Mouse (Mus musculus): ENCODE results near the gene Ccdc80. TPM values are rescaled to one million over a fixed set of nuclear protein-coding genes. Genes with fewer than 3 reads are reported as not detected.

Ccdc80 gene
- polyA plus RNA-seq, 1 experiment: not detected

- Histone ChIP-seq H3K4me1 (ENCODE audit: control insufficient read depth, insufficient read depth, low read length) (no peaks in the 10 kb centered on the region), H3K4me3 (ENCODE audit: insufficient read depth, low read depth, low read length) (no peak overlapping the region), H3K27ac (ENCODE audit: insufficient read depth, low read depth, low read length) (no peak overlapping the region)
- 76% methylated on average over 1 of the region's 1 CpGs for WGBS
- TF ChIP-seq POLR2A (IDR thresholded peaks at IDR 0.05; ENCODE audit: insufficient read depth, low read depth, low read length): no peak
- TF ChIP-seq CTCF (IDR thresholded peaks at IDR 0.05; ENCODE audit: insufficient read depth, low read depth, low read length): no peak
Measured at GRCm38 (mm10) chr16:45088842-45089241, 4.4 kb upstream of the Ccdc80 start.

- Histone ChIP-seq H3K4me1 (ENCODE audit: control insufficient read depth, insufficient read depth, low read length) (peaks cover 3% of the 10 kb centered on the region; the same call in 1 of the 2 replicates), H3K27ac (ENCODE audit: insufficient read depth, low read depth, low read length) (no peak overlapping the region), H3K4me3 (ENCODE audit: insufficient read depth, low read depth, low read length) (no peak overlapping the region)
- TF ChIP-seq POLR2A (IDR thresholded peaks at IDR 0.05; ENCODE audit: insufficient read depth, low read depth, low read length) (no peak), CTCF (IDR thresholded peaks at IDR 0.05; ENCODE audit: insufficient read depth, low read depth, low read length) (peak; percentile 94)
- WGBS: 13% methylated on average over 10 of the region's 10 CpGs
Measured at GRCm38 (mm10) chr16:45090005-45090404, 3.2 kb upstream of the Ccdc80 start.

GRCm38 (mm10) chr16:45094136-45094756 lies 1.0 kb downstream of the Ccdc80 start:
- Histone ChIP-seq H3K27ac (ENCODE audit: insufficient read depth, low read depth, low read length) (no peak overlapping the region), H3K4me1 (ENCODE audit: control insufficient read depth, insufficient read depth, low read length) (peaks cover 7% of the 10 kb centered on the region; the same call in 1 of the 2 replicates), H3K4me3 (ENCODE audit: insufficient read depth, low read depth, low read length) (peak overlapping the region; percentile 3; the same call in 1 of the 2 replicates)
- WGBS: 9% methylated on average over 9 of the region's 9 CpGs
- TF ChIP-seq CTCF (IDR thresholded peaks at IDR 0.05; ENCODE audit: insufficient read depth, low read depth, low read length) (no peak), POLR2A (IDR thresholded peaks at IDR 0.05; ENCODE audit: insufficient read depth, low read depth, low read length) (no peak)

GRCm38 (mm10) chr16:45095030-45095429 lies 1.8 kb downstream of the Ccdc80 start:
- no peak overlapping the region for H3K27ac ChIP-seq (ENCODE audit: insufficient read depth, low read depth, low read length)
- TF ChIP-seq POLR2A (IDR thresholded peaks at IDR 0.05; ENCODE audit: insufficient read depth, low read depth, low read length) (no peak), CTCF (IDR thresholded peaks at IDR 0.05; ENCODE audit: insufficient read depth, low read depth, low read length) (no peak)
- no peak overlapping the region for H3K4me3 ChIP-seq (ENCODE audit: insufficient read depth, low read depth, low read length)
- peaks cover 7% of the 10 kb centered on the region; the same call in 1 of the 2 replicates for H3K4me1 ChIP-seq (ENCODE audit: control insufficient read depth, insufficient read depth, low read length)
- WGBS: 91% methylated on average over 13 of the region's 13 CpGs

GRCm38 (mm10) chr16:45095561-45096482 lies 2.6 kb downstream of the Ccdc80 start:
- no peak overlapping the region for H3K4me3 ChIP-seq (ENCODE audit: insufficient read depth, low read depth, low read length)
- WGBS: 74% methylated on average over 26 of the region's 26 CpGs
- peaks cover 7% of the 10 kb centered on the region; the same call in 1 of the 2 replicates for H3K4me1 ChIP-seq (ENCODE audit: control insufficient read depth, insufficient read depth, low read length)
- TF ChIP-seq CTCF (IDR thresholded peaks at IDR 0.05; ENCODE audit: insufficient read depth, low read depth, low read length) (no peak), POLR2A (IDR thresholded peaks at IDR 0.05; ENCODE audit: insufficient read depth, low read depth, low read length) (no peak)
- no peak overlapping the region for H3K27ac ChIP-seq (ENCODE audit: insufficient read depth, low read depth, low read length)

GRCm38 (mm10) chr16:45097467-45097866 lies 4.3 kb downstream of the Ccdc80 start:
- H3K27ac ChIP-seq (ENCODE audit: insufficient read depth, low read depth, low read length): no peak overlapping the region
- H3K4me1 ChIP-seq (ENCODE audit: control insufficient read depth, insufficient read depth, low read length): peaks cover 7% of the 10 kb centered on the region; the same call in 1 of the 2 replicates
- no peak overlapping the region for H3K4me3 ChIP-seq (ENCODE audit: insufficient read depth, low read depth, low read length)
- WGBS: 88% methylated on average over 2 of the region's 2 CpGs
- TF ChIP-seq POLR2A (IDR thresholded peaks at IDR 0.05; ENCODE audit: insufficient read depth, low read depth, low read length) (no peak), CTCF (IDR thresholded peaks at IDR 0.05; ENCODE audit: insufficient read depth, low read depth, low read length) (no peak)

GRCm38 (mm10) chr16:45098186-45098885 lies 5.1 kb downstream of the Ccdc80 start:
- WGBS: 47% methylated on average over 10 of the region's 10 CpGs
- no peak for TF ChIP-seq POLR2A (IDR thresholded peaks at IDR 0.05; ENCODE audit: insufficient read depth, low read depth, low read length)
- no peak for TF ChIP-seq CTCF (IDR thresholded peaks at IDR 0.05; ENCODE audit: insufficient read depth, low read depth, low read length)
- Histone ChIP-seq H3K27ac (ENCODE audit: insufficient read depth, low read depth, low read length) (no peak overlapping the region), H3K4me1 (ENCODE audit: control insufficient read depth, insufficient read depth, low read length) (peaks cover 7% of the 10 kb centered on the region; the same call in 1 of the 2 replicates), H3K4me3 (ENCODE audit: insufficient read depth, low read depth, low read length) (no peak overlapping the region)

GRCm38 (mm10) chr16:45098886-45099210 lies 5.6 kb downstream of the Ccdc80 start:
- Histone ChIP-seq H3K27ac (ENCODE audit: insufficient read depth, low read depth, low read length) (no peak overlapping the region), H3K4me1 (ENCODE audit: control insufficient read depth, insufficient read depth, low read length) (peaks cover 7% of the 10 kb centered on the region; the same call in 1 of the 2 replicates), H3K4me3 (ENCODE audit: insufficient read depth, low read depth, low read length) (no peak overlapping the region)
- TF ChIP-seq POLR2A (IDR thresholded peaks at IDR 0.05; ENCODE audit: insufficient read depth, low read depth, low read length): no peak
- TF ChIP-seq CTCF (IDR thresholded peaks at IDR 0.05; ENCODE audit: insufficient read depth, low read depth, low read length): no peak
- 59% methylated on average over 6 of the region's 6 CpGs for WGBS
